Mouse (Mus musculus): ENCODE data around the gene Tmem41b.

- TF ChIP-seq POLR2A (IDR thresholded peaks at IDR 0.05; ENCODE audit: control insufficient read depth, extremely low read depth, insufficient read depth, low read length, poor library complexity) (no peak), CTCF (IDR thresholded peaks at IDR 0.05; ENCODE audit: borderline replicate concordance, control insufficient read depth, extremely low read depth, insufficient read depth, low read length, poor library complexity) (no peak)
These were observed 16.2 kb upstream of the Tmem41b start for GRCm38 (mm10) chr7:110002968-110003367.
